Mouse (Mus musculus): Measurements from ENCODE around the gene Fbxw11. TPM values are rescaled to one million over a fixed set of nuclear protein-coding genes. Genes with fewer than 3 reads are reported as not detected.

Fbxw11 gene
- polyA plus RNA-seq, 1 experiment = 80.3 TPM

Other genes with a start within 250 kb of the Fbxw11 start
- gene Ubtd2, start 187.4 kb upstream of the Fbxw11 start, polyA plus RNA-seq (2012; rRNA removed) = 24.0 and 25.4 TPM in 2 replicates
- gene Efcab9, start 110.6 kb upstream of the Fbxw11 start, polyA plus RNA-seq (2012; rRNA removed) = 0.34 and 0.64 TPM in 2 replicates
- 4.2 and 4.6 TPM in 2 replicates for gene Stk10, start 109.4 kb upstream of the Fbxw11 start, polyA plus RNA-seq (2012; rRNA removed)
- gene Smim23, start 181.9 kb downstream of the Fbxw11 start, polyA plus RNA-seq (2012; rRNA removed) = not detected in 2 replicates